Mouse (Mus musculus) midbrain, embryonic 16.5 days (tissue): ENCODE measurements around the gene Epc2. TPM values are rescaled to one million over a fixed set of nuclear protein-coding genes. Genes with fewer than 3 reads are reported as not detected.

Experiments used
- ATAC-seq: fragments of 200-750 bp; cut with Nextera tagmentation; 2 replicates; pipeline ENCODE4 v1.8.0; 2017; ENCODE audit warnings: moderate TSS enrichment
- H3K27ac ChIP-seq: fragments of 300-500 bp; sonication (generic); 2 replicates; pipeline ENCODE4 v1.5.1; 2014; ENCODE audit warnings: mild to moderate bottlenecking, low read length, mixed read lengths
- H3K27me3 ChIP-seq: fragments of 300-500 bp; sonication (generic); 2 replicates; pipeline ENCODE4 v1.6.1; 2014; ENCODE audit warnings: low read depth, low read length, mixed read lengths; ENCODE audit not compliant: control insufficient read depth, insufficient read depth
- H3K36me3 ChIP-seq: fragments of 300-500 bp; sonication (generic); 2 replicates; pipeline ENCODE4 v1.6.1; 2014; ENCODE audit warnings: mild to moderate bottlenecking, low read length, moderate library complexity, mixed read lengths; ENCODE audit not compliant: control insufficient read depth, insufficient read depth
- H3K4me1 ChIP-seq: fragments of 300-500 bp; sonication (generic); 2 replicates; pipeline ENCODE4 v1.6.1; 2014; ENCODE audit warnings: mild to moderate bottlenecking, low read length, mixed read lengths; ENCODE audit not compliant: control insufficient read depth, insufficient read depth
- H3K4me2 ChIP-seq: fragments of 300-500 bp; sonication (generic); 2 replicates; pipeline ENCODE4 v1.6.1; 2014; ENCODE audit warnings: mild to moderate bottlenecking, low read length, mixed read lengths
- H3K4me3 ChIP-seq: fragments of 300-500 bp; sonication (generic); 2 replicates; pipeline ENCODE4 v1.5.1; 2014; ENCODE audit warnings: low read depth, mild to moderate bottlenecking, low read length, moderate library complexity, mixed read lengths
- H3K9ac ChIP-seq: fragments of 300-500 bp; sonication (generic); 2 replicates; pipeline ENCODE4 v1.6.1; 2014; ENCODE audit warnings: low read depth, low read length, mixed read lengths
- H3K9me3 ChIP-seq: fragments of 300-500 bp; sonication (generic); replicated peaks from 2 replicates; pipeline ENCODE4 v1.6.1; 2014; ENCODE audit warnings: mild to moderate bottlenecking, low read length, mixed read lengths; ENCODE audit not compliant: control insufficient read depth, poor library complexity, severe bottlenecking
- WGBS: fragments of 180-500 bp; shearing (Covaris S2); extraction: QIAGEN DNeasy Blood & Tissue Kit; methylation state at CpG from one replicate; pipeline ENCODE4 v1.1.7; 2014; 5-methylcytosine and 5-hydroxymethylcytosine counted together
- polyA plus RNA-seq: library from polyadenylated mRNA; unstranded; fragments of >200 nt; fragmentation: Nextera tagmentation; extraction: Ambion mirVana; gene quantifications from 2 replicates; pipeline ENCODE4 v1.2.1, GENCODE M21; 2015

Epc2 gene
- polyA plus RNA-seq, 1 experiment from 2014 or later, result 9.5 TPM

DNA sequence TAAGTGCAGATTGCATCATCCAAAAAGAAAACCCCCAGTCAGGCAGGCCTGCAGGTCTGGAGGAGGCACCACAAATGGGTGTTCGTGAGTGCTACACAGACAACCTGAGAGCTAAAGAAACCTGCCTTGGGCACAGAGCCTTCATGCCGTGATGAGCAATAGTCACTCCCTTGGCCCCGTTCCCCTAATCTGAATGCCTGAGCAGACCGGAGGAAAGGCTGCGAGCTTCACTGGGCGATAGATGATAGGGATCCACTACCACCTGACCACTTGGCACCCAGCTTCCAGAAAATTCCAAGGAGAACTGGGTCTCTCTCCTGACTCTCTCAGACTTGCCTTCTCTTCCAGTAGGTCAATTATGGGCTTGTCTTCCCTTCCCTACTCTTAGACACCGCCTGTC, 143.6 kb downstream of the Epc2 start:
- no peak for ATAC-seq
- 89% methylated on average over 7 of the region's 7 CpGs for WGBS
- H3K4me3 ChIP-seq, result no peak overlapping the region
- no peaks in the 10 kb centered on the region for H3K9me3 ChIP-seq
- no peaks in the 10 kb centered on the region for H3K36me3 ChIP-seq
- no peak overlapping the region for H3K9ac ChIP-seq
- no peak overlapping the region for H3K4me2 ChIP-seq
- H3K4me1 ChIP-seq, result no peaks in the 10 kb centered on the region
- no peaks in the 10 kb centered on the region for H3K27me3 ChIP-seq
- H3K27ac ChIP-seq, result no peak overlapping the region

GRCm38 (mm10) chr2:49596318-49596717, 145.0 kb downstream of the Epc2 start:
- Histone ChIP-seq H3K4me1 (peaks cover 4% of the 10 kb centered on the region; the same call in 1 of the 2 replicates), H3K36me3 (no peaks in the 10 kb centered on the region), H3K27ac (no peak overlapping the region), H3K27me3 (no peaks in the 10 kb centered on the region), H3K9me3 (no peaks in the 10 kb centered on the region), H3K4me2 (no peak overlapping the region), H3K9ac (no peak overlapping the region), H3K4me3 (no peak overlapping the region)
- ATAC-seq, result no peak
- whole genome bisulfite sequencing, result 84% methylated on average over 3 of the region's 3 CpGs

- no peak overlapping the region for H3K27ac ChIP-seq
- WGBS, result 61% methylated on average over 7 of the region's 7 CpGs
- no peak overlapping the region for H3K9ac ChIP-seq
- no peak overlapping the region for H3K4me2 ChIP-seq
- no peaks in the 10 kb centered on the region for H3K27me3 ChIP-seq
- H3K4me1 ChIP-seq, result peaks cover 4% of the 10 kb centered on the region; the same call in 1 of the 2 replicates
- ATAC-seq, result no peak
- no peak overlapping the region for H3K4me3 ChIP-seq
- no peaks in the 10 kb centered on the region for H3K9me3 ChIP-seq
- no peaks in the 10 kb centered on the region for H3K36me3 ChIP-seq
Observed at GRCm38 (mm10) chr2:49600021-49600681, 148.9 kb downstream of the Epc2 start.

Other genes with a start within 250 kb of the Epc2 start
- 194 and 211 TPM in 2 replicates for gene Kif5c, start 167.8 kb downstream of the Epc2 start, polyA plus RNA-seq